Mouse (Mus musculus) liver, adult 2 months (tissue): ENCODE results near the gene Gm10273.
"Not testable (repeated sequence)": the region's sequence is repeated elsewhere in the genome, so short reads cannot be mapped to it uniquely, and the experiment has no call there.

ENCODE experiments used
- CTCF ChIP-seq: fragments of 200-500 bp; IDR thresholded peaks from 2 replicates; pipeline ENCODE4 v1.5.1; 2011; ENCODE audit warnings: low read depth, low read length, control low read depth
- POLR2A ChIP-seq: fragments of 200-500 bp; IDR thresholded peaks from 2 replicates; pipeline ENCODE4 v1.6.1; 2011; ENCODE audit warnings: low read length, control low read depth; ENCODE audit not compliant: insufficient read depth; ENCODE audit errors: extremely low read depth

DNA sequence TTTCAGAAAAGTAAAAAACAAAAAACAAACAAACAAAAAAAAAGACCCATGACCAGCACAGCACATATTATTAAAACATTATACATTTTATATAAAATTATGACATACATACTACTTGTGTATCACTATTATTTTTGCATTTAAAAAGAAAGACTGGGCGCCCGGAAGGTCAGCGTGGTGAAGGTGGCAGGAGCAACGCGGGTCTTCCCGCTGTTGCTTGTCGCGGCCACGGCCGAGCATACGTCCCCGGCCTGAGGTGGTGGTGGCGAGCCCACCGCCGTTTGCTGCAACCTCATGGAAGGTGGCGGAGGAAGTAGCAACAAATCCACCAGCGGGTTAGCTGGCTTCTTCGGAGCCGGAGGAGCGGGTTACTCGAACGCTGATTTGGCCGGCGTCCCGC is at the start of gene Gm10273:
- TF ChIP-seq CTCF, POLR2A: not testable (repeated sequence)
